Mouse (Mus musculus): Measurements from ENCODE around the gene Smu1. TPM values are rescaled to one million over a fixed set of nuclear protein-coding genes. Genes with fewer than 3 reads are reported as not detected.
A peak's percentile ranks its signal among the peaks of the same experiment; 100 is the strongest.

Smu1 gene
- polyA plus RNA-seq, 1 experiment from 2014 or later: 144 TPM

GRCm38 (mm10) chr4:40700216-40700615 lies 57.5 kb downstream of the Smu1 start:
- Histone ChIP-seq H3K9ac (replicated peaks) (no peak overlapping the region), H3K4me3 (replicated peaks) (no peak overlapping the region), H3K27me3 (no peaks in the 10 kb centered on the region), H3K4me1 (replicated peaks) (peaks cover 28% of the 10 kb centered on the region), H3K27ac (no peak overlapping the region), H3K4me2 (replicated peaks) (no peak overlapping the region), H3K9me3 (no peaks in the 10 kb centered on the region), H3K36me3 (peaks cover 20% of the 10 kb centered on the region)
- no peak for ATAC-seq
- WGBS: 90% methylated on average over 8 of the region's 8 CpGs

- no peak overlapping the region for H3K4me2 ChIP-seq (replicated peaks)
Observed at GRCm38 (mm10) chr4:40697059-40697458, 60.7 kb downstream of the Smu1 start.

DNA sequence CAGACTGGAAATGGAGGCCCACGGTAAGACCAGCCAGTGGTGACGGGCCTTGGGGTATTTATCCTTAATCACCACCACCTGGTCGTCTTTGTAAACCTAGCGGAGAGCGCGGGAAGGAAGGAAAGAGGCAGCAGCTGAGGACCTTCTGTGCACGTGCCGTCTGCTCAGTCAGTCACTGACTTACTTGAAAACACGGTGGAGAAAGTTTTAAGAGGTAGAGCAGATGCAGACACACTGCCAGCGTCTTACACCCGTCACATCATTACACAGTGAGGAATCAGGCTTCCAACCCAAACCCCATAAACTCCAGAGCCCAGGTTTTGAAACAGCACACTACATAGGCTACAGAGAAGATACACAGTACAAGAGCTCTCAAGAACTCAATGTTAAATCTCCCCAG lies 66.6 kb downstream of the Smu1 start:
- no peak overlapping the region for H3K4me2 ChIP-seq (replicated peaks)
- no peak for ATAC-seq
- H3K36me3 ChIP-seq: peaks cover 80% of the 10 kb centered on the region
- H3K9me3 ChIP-seq: no peaks in the 10 kb centered on the region
- no peaks in the 10 kb centered on the region for H3K4me1 ChIP-seq (replicated peaks)
- no peak overlapping the region for H3K9ac ChIP-seq (replicated peaks)
- H3K27ac ChIP-seq: no peak overlapping the region
- H3K27me3 ChIP-seq: no peaks in the 10 kb centered on the region
- 92% methylated on average over 11 of the region's 11 CpGs for WGBS
- no peak overlapping the region for H3K4me3 ChIP-seq (replicated peaks)

More at GRCm38 (mm10) chr4:40697059-40697458, 60.7 kb downstream of the Smu1 start:
- no peak overlapping the region for H3K9ac ChIP-seq (replicated peaks)
- WGBS: 86% methylated on average over 7 of the region's 7 CpGs
- H3K4me3 ChIP-seq (replicated peaks): no peak overlapping the region
- peaks cover 13% of the 10 kb centered on the region for H3K4me1 ChIP-seq (replicated peaks)
- H3K27ac ChIP-seq: no peak overlapping the region
- no peaks in the 10 kb centered on the region for H3K27me3 ChIP-seq
- peaks cover 47% of the 10 kb centered on the region for H3K36me3 ChIP-seq
- H3K9me3 ChIP-seq: no peaks in the 10 kb centered on the region
- no peak for ATAC-seq

MicroRNAs encoded within 50 kb of the gene (microRNA counts, 519-probe panel; counts per million panel counts)
- 110 counts per million, percentile 56 among the panel's probes with 10 or more counts for microRNA mmu-miR-207

Small RNA genes lying within 50 kb of the gene (microRNA-seq; reads per million reads assigned to microRNA genes)
- gene Mir207: not detected

Other genes starting within 250 kb of the Smu1 start
- 56.9 and 59.5 TPM in 2 replicates for gene Aptx, start 54.7 kb downstream of the Smu1 start, polyA plus RNA-seq (2015; fragmentation: Nextera tagmentation; extraction: Ambion mirVana)
- 760 and 762 TPM in 2 replicates for gene Dnaja1, start 35.8 kb downstream of the Smu1 start, polyA plus RNA-seq (2015; fragmentation: Nextera tagmentation; extraction: Ambion mirVana)
- gene B4galt1, start 96.1 kb upstream of the Smu1 start, polyA plus RNA-seq (2015; fragmentation: Nextera tagmentation; extraction: Ambion mirVana): 7.2 and 8.3 TPM in 2 replicates
- gene Spink4, start 162.1 kb upstream of the Smu1 start, polyA plus RNA-seq (2015; fragmentation: Nextera tagmentation; extraction: Ambion mirVana): not detected in 2 replicates
- 182 and 186 TPM in 2 replicates for gene Bag1, start 190.4 kb upstream of the Smu1 start, polyA plus RNA-seq (2015; fragmentation: Nextera tagmentation; extraction: Ambion mirVana)
- 184 and 194 TPM in 2 replicates for gene Chmp5, start 190.5 kb upstream of the Smu1 start, polyA plus RNA-seq (2015; fragmentation: Nextera tagmentation; extraction: Ambion mirVana)
- gene Nfx1, start 213.0 kb upstream of the Smu1 start, polyA plus RNA-seq (2015; fragmentation: Nextera tagmentation; extraction: Ambion mirVana): 107 and 109 TPM in 2 replicates